Mouse (Mus musculus): ENCODE measurements around the gene Acadvl.

DNA sequence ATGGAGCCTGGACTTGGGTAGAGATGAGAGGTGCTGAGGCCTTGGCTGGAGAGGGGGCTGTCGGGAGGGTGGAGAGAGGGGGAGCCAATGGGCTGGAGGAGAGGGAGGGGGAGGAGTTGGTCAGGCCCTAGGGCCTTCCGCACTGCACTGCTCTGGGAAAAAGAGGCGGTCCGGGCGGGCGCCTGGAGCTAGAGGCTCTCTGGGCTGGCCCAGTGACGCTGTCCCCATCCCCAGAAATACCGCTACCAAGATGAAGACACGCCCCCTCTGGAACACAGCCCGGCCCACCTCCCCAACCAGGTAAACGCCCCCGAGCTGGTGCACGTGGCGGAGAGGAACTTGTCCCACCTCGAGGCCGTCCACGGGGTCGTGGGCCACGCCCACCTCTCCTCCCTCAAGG lies 11.5 kb upstream of the Acadvl start:
- TF ChIP-seq CTCF (conservative IDR thresholded peaks at IDR 0.05; ENCODE audit: low read length) (no peak), POU5F1 (IDR thresholded peaks at IDR 0.05; ENCODE audit: borderline replicate concordance, low read length) (no peak), NANOG (IDR thresholded peaks at IDR 0.05; ENCODE audit: borderline replicate concordance, low read length) (no peak)
